Mouse (Mus musculus): ENCODE measurements around the gene Timm9.
"Not testable (repeated sequence)": the region's sequence is repeated elsewhere in the genome, so short reads cannot be mapped to it uniquely, and the experiment has no call there.

The Timm9 gene

DNA sequence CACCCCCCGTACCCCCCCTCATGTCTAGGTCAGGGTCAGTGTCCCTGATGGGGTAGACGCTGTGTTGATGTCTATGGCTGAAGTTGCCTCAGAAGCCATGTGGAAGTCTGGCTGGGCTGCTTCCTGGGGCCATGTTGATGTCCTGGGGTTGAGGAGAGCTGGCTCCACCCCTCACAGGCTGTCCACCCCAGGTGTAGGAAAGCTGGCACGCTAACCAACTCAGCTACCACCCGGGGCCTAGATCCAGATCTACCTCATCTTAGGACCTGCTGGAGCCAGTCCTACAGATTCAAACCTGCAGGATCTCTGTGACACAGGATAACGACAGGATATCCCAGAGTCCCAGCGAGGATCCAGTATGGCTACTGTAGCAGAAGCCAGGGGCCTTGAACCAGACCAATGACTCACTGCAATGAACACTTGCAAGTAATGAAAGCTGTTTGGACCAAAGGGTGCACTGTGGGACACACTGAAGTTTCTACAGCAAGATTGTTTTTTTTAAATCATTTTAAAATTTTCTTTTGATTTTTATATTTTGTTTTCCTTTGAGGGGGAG lies 29.2 kb downstream of the Timm9 start:
- DNase-seq (ENCODE audit: low read depth, low spot score) = no peak

DNA sequence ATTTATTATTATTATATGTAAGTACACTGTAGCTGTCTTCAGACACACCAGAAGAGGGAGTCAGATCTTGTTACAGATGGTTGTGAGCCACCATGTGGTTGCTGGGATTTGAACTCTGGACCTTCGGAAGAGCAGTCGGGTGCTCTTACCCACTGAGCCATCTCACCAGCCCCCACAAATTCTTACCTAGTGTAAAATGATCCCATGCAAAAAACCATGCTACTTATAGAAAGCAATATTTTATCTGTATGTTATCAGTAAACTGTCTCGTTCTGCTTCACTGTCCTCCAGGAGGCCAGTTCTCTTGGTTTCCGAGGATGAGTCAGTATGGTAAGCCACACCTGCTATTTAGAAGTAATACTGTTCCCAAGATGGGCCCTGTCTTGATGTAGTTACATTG lies 32.2 kb downstream of the Timm9 start:
- DNase-seq (ENCODE audit: low read depth, low spot score) = not testable (repeated sequence)

DNA sequence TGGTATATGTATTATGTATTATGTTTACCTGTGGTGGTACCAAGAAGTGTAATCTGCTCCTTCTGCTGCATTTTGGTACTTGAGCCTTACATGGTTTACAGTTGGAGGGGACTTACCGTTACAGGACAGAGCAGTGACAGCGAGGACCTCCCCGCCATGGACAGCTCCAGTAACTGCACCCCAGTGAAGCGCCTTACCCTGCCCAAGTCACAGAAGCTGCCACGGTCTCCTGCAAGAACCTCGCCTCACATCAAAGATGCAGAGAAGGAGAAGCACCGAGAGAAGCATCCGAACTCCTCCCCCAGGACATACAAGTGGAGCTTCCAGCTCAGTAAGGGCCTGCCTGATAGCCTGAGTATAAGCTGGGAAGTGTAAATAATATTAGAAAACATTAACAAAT lies 50.2 kb downstream of the Timm9 start:
- no peak for DNase-seq (ENCODE audit: low read depth, low spot score)
